ENCODE assay signal across 8 mouse cellular contexts in genomic region chr3:159840817-159841390, GRCm38 (mm10). TPM values are rescaled to one million over a fixed set of nuclear protein-coding genes. Genes with fewer than 3 reads are reported as not detected.
DNase-seq lines count a peak whose midpoint lies in the region; ATAC-seq and TF ChIP-seq lines count a peak whose summit lies in the region.

No protein-coding gene starts in this region.

- H3K9me3 ChIP-seq in embryonic facial prominence, embryonic 10.5 days: no peaks in the 10 kb centered on the region
- H3K9me3 ChIP-seq in heart, embryonic 16.5 days (replicated peaks; ENCODE audit: control insufficient read depth, low read length): no peaks in the 10 kb centered on the region
- H3K9me3 ChIP-seq in kidney, embryonic 16.5 days (ENCODE audit: low read length): no peaks in the 10 kb centered on the region
- no peaks in the 10 kb centered on the region for H3K9me3 ChIP-seq in lung, postnatal 0 days (ENCODE audit: low read length)

- no peaks in the 10 kb centered on the region for H3K36me3 ChIP-seq in embryonic facial prominence, embryonic 10.5 days (replicated peaks)
- H3K36me3 ChIP-seq in heart, embryonic 16.5 days (ENCODE audit: control insufficient read depth, insufficient read depth): no peaks in the 10 kb centered on the region
- H3K36me3 ChIP-seq in kidney, embryonic 16.5 days (ENCODE audit: insufficient read depth, low read length): no peaks in the 10 kb centered on the region
- H3K36me3 ChIP-seq in lung, postnatal 0 days (ENCODE audit: insufficient read depth, low read length): no peaks in the 10 kb centered on the region

- TF ChIP-seq EP300 in lung, postnatal 0 days (IDR thresholded peaks at IDR 0.05): 0 out of 2 replicates have a peak, but pooled peaks have one; percentile 12

- TF ChIP-seq CTCF in lung, postnatal 0 days (IDR thresholded peaks at IDR 0.05): no peak

- peak overlapping the region; percentile 91 for H3K9ac ChIP-seq in heart, embryonic 16.5 days (ENCODE audit: low read length)
- peak overlapping the region; percentile 85 for H3K9ac ChIP-seq in kidney, embryonic 16.5 days (replicated peaks; ENCODE audit: low read length)
- peak overlapping the region; percentile 67 for H3K9ac ChIP-seq in lung, postnatal 0 days (replicated peaks; ENCODE audit: low read depth)

- H3K4me1 ChIP-seq in embryonic facial prominence, embryonic 10.5 days: peaks cover 25% of the 10 kb centered on the region
- peaks cover 8% of the 10 kb centered on the region; the same call in 1 of the 2 replicates for H3K4me1 ChIP-seq in heart, embryonic 16.5 days (ENCODE audit: control insufficient read depth, insufficient read depth, low read length)
- H3K4me1 ChIP-seq in kidney, embryonic 16.5 days (ENCODE audit: insufficient read depth, low read length): 0 out of 2 replicates have a peak, but pooled peaks cover 8% of the 10 kb centered on the region
- H3K4me1 ChIP-seq in lung, postnatal 0 days (ENCODE audit: insufficient read depth, low read depth, low read length): no peaks in the 10 kb centered on the region; the same call in 1 of the 2 replicates

- peak overlapping the region; percentile 82 for H3K4me2 ChIP-seq in heart, embryonic 16.5 days (ENCODE audit: low read depth, low read length)
- peak overlapping the region; percentile 82 for H3K4me2 ChIP-seq in kidney, embryonic 16.5 days (replicated peaks; ENCODE audit: low read depth, low read length)
- peak overlapping the region; percentile 80 for H3K4me2 ChIP-seq in lung, postnatal 0 days (replicated peaks; ENCODE audit: low read depth, low read length)

- H3K27me3 ChIP-seq in embryonic facial prominence, embryonic 10.5 days (replicated peaks; ENCODE audit: low read depth, poor library complexity, severe bottlenecking): peaks cover 24% of the 10 kb centered on the region
- no peaks in the 10 kb centered on the region for H3K27me3 ChIP-seq in heart, embryonic 16.5 days (ENCODE audit: control insufficient read depth, insufficient read depth, low read length)
- no peaks in the 10 kb centered on the region for H3K27me3 ChIP-seq in kidney, embryonic 16.5 days (ENCODE audit: insufficient read depth, low read length)
- H3K27me3 ChIP-seq in lung, postnatal 0 days (replicated peaks; ENCODE audit: insufficient read depth, low read length): no peaks in the 10 kb centered on the region

- H3K4me3 ChIP-seq in embryonic facial prominence, embryonic 10.5 days: peak overlapping the region; percentile 73
- peak overlapping the region; percentile 90 for H3K4me3 ChIP-seq in heart, embryonic 16.5 days (ENCODE audit: low read length)
- H3K4me3 ChIP-seq in kidney, embryonic 16.5 days (ENCODE audit: low read length): peak overlapping the region; percentile 74
- H3K4me3 ChIP-seq in lung, postnatal 0 days (ENCODE audit: low read depth, low read length): peak overlapping the region; percentile 81

- under 1% methylated on average over 12 of the region's 12 CpGs for WGBS in embryonic facial prominence, embryonic 10.5 days
- 2% methylated on average over 12 of the region's 12 CpGs for WGBS in heart, embryonic 16.5 days
- WGBS in kidney, embryonic 16.5 days: 1% methylated on average over 12 of the region's 12 CpGs
- 1% methylated on average over 12 of the region's 12 CpGs for WGBS in lung, postnatal 0 days

- ATAC-seq in heart, embryonic 16.5 days (replicated peaks; ENCODE audit: extremely low read depth, insufficient read depth, low FRiP score): 0 out of 2 replicates have a peak, but pooled peaks have one; percentile 6
- ATAC-seq in kidney, embryonic 16.5 days (ENCODE audit: low FRiP score, low TSS enrichment): 0 out of 2 replicates have a peak, but pooled peaks have one; percentile 35
- peak; percentile 47 for ATAC-seq in lung, postnatal 0 days
- no peak for ATAC-seq in granulocyte monocyte progenitor cell, adult 5-6 weeks (replicated peaks; ENCODE audit: poor library complexity, severe bottlenecking)

- peak overlapping the region; percentile 91 for H3K27ac ChIP-seq in embryonic facial prominence, embryonic 10.5 days (replicated peaks)
- H3K27ac ChIP-seq in heart, embryonic 16.5 days (ENCODE audit: low read length): peak overlapping the region; percentile 97
- peak overlapping the region; percentile 90 for H3K27ac ChIP-seq in kidney, embryonic 16.5 days (ENCODE audit: low read length)
- H3K27ac ChIP-seq in lung, postnatal 0 days (ENCODE audit: low read length): peak overlapping the region; percentile 92

- peak; percentile 56 for DNase-seq in 3134 (ENCODE audit: extremely low read depth, insufficient read length, low spot score)
- peak; percentile 3 to 7 for DNase-seq in CD8-positive naive resting alpha-beta T cell, adult 2 months (ENCODE audit: low read depth in 2 of 2, low spot score in 2 of 2)
- DNase-seq in embryonic facial prominence, embryonic 10.5 days (ENCODE audit: low spot score): peak; percentile 55
- DNase-seq in lung, postnatal 0 days (ENCODE audit: low spot score): peak; percentile 61
- peak; percentile 1 for DNase-seq in ovary, adult 18-20 months (ENCODE audit: low spot score)

RNA-seq across cellular contexts. Expression of gene Wls, which starts 1.4 kb away (rescaled TPM):
- 118 and 122 TPM in 2 replicates for polyA plus RNA-seq in embryonic facial prominence, embryonic 10.5 days (2016; fragmentation: Nextera tagmentation; extraction: Ambion mirVana)
- polyA plus RNA-seq in heart, embryonic 16.5 days (2015; fragmentation: Nextera tagmentation; extraction: Ambion mirVana): 128 and 131 TPM in 2 replicates
- polyA plus RNA-seq in kidney, embryonic 16.5 days (2015; fragmentation: Nextera tagmentation; extraction: Ambion mirVana): 138 and 147 TPM in 2 replicates
- 172 and 193 TPM in 2 replicates for polyA plus RNA-seq in lung, postnatal 0 days (2015; fragmentation: Nextera tagmentation; extraction: Ambion mirVana)
- total RNA-seq in granulocyte monocyte progenitor cell, adult 5-6 weeks (2014; fragmentation: Nextera tagmentation): 82.5 and 84.1 TPM in 2 replicates
- 70.5 and 91.4 TPM in 2 replicates for total RNA-seq in granulocyte monocyte progenitor cell, adult 5-6 weeks (2017)

Comparison
In these comparisons a context has a peak if more than half of its experiments do, and no peak if none do; other contexts are left out.
1. DNase-seq: peak in every context shown above with its lines; median percentile 61 in lung, postnatal 0 days; 56 in 3134; 55 in embryonic facial prominence, embryonic 10.5 days; 5 in CD8-positive naive resting alpha-beta T cell, adult 2 months; 1 in ovary, adult 18-20 months.